Mouse (Mus musculus) kidney, postnatal 36 days (tissue): Measurements from ENCODE around the gene Nr1h2.

Experiments
- DNase-seq, 2 experiments: peaks; one replicate each; pipeline ENCODE4 v3.0.0; 2021 to 2022; ENCODE audit warnings: mixed read lengths in 2 of 2

Gene Nr1h2

DNA sequence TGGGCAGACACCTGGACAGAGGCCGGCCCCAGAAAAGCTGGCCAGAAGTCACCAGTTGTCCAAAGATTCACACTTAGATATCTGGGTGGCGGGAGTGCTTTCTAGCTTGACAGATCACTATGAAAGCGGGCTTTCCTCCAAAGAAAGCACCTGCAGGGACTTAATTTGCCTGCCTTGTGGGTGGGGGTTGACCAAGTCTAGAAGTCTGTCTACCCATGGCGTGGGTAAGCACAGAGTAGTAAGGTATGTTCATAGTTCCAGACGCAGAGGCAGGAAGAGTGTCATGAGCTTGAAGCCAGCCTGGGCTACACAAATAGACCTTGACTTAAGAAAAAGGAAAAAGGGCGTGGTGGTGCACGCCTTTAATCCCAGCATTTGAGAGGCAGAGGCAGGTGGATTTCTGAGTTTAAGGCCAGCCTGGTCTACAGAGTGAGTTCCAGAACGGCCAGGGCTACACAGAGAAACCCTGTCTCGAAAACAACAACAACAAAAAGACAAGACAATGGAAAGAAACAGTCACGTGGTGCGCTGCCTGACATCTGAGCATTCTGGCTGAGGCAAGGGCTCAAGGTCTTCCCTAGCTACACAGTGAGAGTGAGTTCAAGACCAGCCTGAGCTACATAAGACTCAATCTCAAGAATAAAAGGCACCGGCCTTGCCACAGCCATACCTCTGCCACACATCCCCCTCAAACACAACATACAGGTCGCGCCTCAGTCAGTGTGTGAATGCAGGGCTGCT is 27.2 kb downstream of the Nr1h2 start:
- no peak for DNase-seq

DNA sequence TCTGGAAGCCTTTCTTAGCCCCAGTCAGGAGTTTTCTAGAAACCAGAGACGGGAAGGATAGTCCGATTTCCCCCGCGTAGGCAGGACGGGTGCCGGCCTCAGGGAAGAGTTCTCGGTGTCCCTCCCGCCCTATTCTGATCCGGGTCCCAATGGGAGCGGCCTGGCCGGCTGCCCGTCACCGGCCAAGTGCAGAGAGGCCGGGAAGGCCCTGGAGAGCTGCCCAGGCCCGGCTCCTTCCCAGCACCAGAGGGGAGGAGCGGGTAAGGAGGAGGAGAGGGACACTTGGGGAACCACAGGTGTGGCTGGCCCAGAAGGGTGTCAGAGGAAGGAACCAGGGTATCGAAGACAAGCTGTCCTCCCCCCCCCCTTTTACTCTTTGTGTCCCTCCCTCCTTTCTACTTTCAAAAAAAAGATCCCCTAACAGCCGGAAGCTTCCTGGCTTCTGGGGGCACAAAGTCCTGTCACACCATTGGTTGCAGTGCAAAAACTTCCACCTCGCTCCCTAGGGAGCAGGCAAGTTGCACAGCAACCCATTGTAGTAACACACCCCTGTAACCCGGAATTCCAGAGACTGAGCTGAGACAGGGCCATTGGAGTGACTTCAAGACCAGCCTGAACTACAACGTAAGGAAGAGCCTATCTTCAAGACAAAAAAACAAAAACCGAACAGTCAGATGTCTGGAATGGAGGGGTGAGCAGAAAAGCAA is 28.5 kb downstream of the Nr1h2 start:
- peak; percentile 94 to 97 for DNase-seq

DNA sequence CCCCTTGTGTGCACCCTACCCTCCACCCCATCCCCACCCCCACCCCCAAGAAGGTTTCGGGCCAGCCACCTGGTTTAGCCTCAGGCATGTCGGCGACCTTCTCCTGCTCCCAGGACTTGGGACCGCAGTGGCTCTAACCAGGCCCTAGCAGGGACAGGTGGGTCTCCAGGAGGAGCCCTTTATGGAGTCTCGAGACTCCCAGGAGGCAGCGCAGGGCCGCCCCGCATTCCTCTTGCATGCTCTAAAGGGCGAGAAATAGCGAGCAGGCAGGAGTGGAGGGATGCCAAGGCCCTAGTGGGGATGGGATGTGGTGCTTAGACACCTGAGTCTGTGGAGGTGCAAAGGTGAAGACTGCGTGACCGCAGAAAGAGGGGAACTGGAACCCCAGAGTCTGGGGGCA is 29.2 kb downstream of the Nr1h2 start, which contains the start of gene Mybpc2:
Gene Mybpc2 (minus strand): TSS at position 155 of the 400 bp plus-strand sequence.
- peak; percentile 26 to 67 for DNase-seq

DNA sequence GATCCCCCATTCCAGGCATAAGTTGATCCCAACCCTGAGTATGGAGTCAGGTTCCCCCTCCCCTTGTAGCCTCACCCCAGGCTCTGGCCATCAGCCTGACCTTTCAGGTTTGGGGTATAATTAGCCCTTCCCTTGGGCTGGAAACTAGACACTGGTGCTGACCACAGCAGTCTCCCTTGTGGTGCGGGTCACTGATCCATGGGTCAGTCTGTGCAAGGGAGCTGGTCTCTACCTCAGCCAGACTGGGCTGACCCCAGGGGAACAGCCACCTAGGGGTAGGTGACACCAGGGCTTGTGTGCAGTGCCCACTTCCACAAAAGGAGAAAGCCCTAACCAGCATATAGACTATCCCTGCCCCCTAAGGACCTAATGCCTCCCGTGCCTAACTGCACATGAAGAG is 30.7 kb downstream of the Nr1h2 start:
- no peak for DNase-seq

DNA sequence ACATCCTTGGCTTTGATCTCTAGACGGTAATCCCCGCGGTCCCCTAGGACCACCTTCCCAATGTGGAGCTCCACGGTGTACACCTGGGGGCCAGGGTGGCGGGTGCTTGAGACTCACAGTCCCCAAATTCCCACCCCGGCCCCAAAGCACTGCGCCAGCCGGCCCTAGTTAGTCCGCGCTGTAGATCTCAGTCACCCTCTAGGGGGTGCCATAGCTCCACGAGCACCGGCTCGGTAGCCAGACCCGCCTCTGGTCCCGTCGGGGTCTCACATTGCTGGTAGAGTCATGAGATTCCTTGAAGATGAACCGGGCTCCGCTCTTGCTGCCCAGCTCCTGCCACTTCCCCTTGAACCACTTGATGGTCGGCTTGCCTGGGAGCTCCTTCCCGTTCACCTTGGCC is 32.0 kb downstream of the Nr1h2 start:
- peak; percentile 55 to 84 for DNase-seq

DNA sequence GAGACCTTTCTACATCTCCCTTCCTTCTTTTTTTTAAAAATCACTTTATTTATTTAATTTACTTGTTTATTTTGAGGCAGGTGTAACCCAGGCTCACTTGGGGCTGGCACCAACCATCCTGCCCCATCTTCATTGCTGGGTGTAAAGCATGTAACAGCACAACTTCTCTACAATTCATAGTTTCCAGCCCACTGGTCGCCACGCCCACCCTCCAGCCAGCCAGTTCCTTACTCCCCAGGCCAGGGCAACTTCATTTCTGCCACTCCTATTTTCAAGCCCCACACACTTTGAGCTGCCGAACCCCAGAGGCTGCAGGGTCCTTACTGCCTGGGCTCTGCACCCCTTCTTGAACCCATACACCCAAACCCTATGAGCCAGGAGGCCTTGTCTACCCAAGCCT is 32.8 kb downstream of the Nr1h2 start:
- no peak for DNase-seq

DNA sequence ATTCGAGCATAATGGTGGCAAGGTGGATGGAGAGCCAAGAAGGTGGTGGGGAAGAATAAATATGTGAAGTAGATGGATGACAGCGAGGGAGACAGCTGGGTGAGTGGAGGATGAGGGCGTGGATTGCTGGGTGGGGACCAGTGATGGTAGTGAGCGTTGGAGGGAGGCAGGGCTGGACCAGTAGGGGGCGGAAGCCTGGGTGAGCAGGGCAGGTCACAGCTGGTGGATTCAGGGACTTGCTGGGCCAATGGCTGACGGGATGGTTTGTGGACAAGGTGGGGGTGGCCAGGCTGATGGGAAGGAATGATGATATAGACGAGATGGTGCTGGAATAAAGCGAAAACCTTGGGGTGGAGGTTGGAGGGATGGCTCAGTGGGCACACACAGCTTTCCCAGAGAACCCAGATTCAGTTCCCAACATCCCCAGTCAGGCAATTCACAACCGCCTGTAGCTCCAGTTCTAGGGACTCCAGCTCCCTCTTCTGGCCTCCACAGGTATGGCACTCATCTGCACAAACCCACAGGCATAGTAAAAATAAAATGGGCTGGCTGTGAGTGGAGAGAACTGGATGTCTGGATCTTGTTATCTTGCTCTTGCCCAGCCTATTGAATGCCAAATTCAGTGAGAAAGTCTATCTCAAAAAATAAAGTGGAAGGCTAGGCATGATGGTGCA is 34.4 kb downstream of the Nr1h2 start:
- no peak for DNase-seq

DNA sequence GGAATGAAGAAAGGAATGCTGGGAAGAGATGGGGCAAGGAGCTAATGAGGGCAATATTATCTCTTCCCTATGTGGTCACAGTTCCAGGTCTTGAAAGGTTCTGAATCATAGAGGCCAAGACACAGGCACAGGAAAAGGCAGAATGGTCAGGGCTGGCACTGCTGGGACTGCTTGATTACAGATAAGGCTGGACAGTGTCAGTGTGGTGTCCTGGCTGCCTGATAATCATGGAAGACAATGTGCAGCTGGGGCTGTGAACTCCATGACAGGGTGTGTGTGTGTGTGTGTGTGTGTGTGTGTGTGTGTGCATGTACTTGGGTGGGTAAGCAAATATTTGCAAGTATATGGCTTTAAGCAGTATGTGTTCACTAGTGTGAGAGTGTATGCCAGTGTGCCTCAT is 46.3 kb downstream of the Nr1h2 start:
- no peak for DNase-seq

DNA sequence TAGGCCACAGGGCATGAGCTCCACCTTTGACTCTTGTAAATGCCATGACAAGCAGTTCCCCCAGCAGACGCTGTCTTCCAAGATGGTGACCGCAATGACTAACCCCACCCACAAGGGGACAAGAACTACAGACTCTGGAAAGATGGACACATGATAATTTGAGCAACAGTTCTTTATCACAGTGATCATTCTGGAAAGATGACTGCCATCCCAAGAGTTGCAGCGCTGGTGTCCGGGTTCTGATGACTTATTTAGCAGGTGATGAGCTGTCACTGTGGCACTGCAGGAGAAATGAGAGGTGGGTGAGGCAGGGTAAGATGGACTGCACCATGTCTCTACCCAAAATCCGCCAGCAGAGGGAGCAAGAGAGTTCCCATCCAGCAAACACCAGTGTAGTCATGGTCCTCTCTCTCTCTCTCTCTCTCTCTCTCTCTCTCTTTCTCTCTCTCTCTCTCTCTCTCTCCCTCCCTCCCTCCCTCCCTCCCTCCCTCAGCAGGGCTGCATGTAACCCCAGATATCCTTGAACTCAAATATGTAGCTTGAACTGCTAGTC is 52.1 kb downstream of the Nr1h2 start:
- DNase-seq, result peak; percentile 55 to 86

DNA sequence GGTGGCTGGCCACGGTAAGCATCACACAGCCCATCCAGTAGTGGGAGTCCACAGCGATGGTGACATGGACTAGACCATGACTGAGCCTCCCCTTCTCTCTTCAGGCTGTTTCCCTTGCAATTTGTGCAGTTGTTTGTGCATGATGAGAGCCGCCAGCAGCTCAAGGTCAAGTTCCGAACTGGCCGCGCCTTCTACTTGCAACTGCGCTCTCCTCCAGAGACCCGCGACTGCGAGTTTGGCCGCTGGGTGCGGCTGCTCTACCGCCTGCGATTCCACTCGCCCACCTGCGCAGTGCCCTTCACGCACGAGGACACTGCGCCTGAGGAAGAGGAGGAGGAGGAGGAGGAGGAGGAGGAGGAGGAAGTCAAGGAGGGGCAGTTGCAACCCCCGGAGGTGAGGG is 53.7 kb downstream of the Nr1h2 start:
- DNase-seq, result no peak
